Mouse (Mus musculus): ENCODE measurements at regions not wholly inside any gene's neighbourhood (a gene's known extent, or its start where the extent isn't known, plus 50 kb on each side); places are given as distances from the start of the nearest gene placed in this dataset.

DNA sequence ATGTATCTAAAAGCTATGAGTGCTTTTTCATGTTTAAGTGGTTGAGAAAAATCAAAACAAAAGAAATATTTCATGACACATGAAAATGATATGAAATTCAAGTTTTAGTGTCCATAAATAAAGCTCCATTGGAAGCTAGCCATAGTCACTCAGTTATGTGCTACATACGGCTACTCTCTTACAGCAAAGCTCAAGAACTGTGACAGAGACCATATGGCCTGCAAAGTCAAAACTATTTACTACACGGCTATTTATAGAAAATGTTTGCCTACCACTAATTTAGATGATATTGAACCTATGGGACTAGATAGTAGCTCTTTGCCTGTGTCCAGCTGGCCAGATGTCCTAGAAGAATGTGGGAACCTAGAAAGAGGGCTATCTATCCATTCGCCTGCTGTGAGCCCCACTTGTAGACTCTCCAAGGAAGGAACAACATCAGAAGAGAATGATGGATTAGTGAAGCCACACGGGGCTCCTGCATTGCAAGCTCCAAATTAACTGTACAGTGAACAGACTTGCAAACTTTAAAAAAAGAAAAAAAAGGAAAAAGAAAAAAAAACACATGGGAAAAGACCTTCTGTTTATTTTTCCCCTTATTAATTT, 518.7 kb upstream of the Jag1 start:
- TF ChIP-seq CTCF (IDR thresholded peaks at IDR 0.05; ENCODE audit: borderline replicate concordance, insufficient read depth, low read depth, low read length) (no peak), POLR2A (IDR thresholded peaks at IDR 0.05; ENCODE audit: borderline replicate concordance, insufficient read depth, low read length) (no peak)

All from cerebellum, adult 2 months (tissue).